Mouse (Mus musculus) bone marrow macrophage, adult 2 months (primary cell): Measurements from ENCODE around the gene Abl2. TPM values are rescaled to one million over a fixed set of nuclear protein-coding genes. Genes with fewer than 3 reads are reported as not detected.

Experiments used
- H3K27ac ChIP-seq: 2 replicates; pipeline ENCODE4 v1.5.1; 2012; ENCODE audit warnings: low read depth, low read length; ENCODE audit not compliant: insufficient read depth
- H3K4me1 ChIP-seq: 2 replicates; pipeline ENCODE4 v1.6.1; 2012; ENCODE audit warnings: low read length; ENCODE audit not compliant: control insufficient read depth, insufficient read depth
- H3K4me3 ChIP-seq: 2 replicates; pipeline ENCODE4 v1.5.1; 2012; ENCODE audit warnings: mild to moderate bottlenecking, low read length, moderate library complexity; ENCODE audit not compliant: insufficient read depth
- CTCF ChIP-seq: IDR thresholded peaks from 2 replicates; pipeline ENCODE4 v1.5.1; 2012; ENCODE audit warnings: low read depth, mild to moderate bottlenecking, low read length, moderate library complexity
- POLR2A ChIP-seq: IDR thresholded peaks from 2 replicates; pipeline ENCODE4 v1.6.1; 2012; ENCODE audit warnings: mild to moderate bottlenecking, low read depth, low read length, borderline replicate concordance
- polyA plus RNA-seq: library from polyadenylated mRNA; stranded (reverse); fragments of >200 nt; gene quantifications from 2 replicates; pipeline ENCODE4 v1.2.4, GENCODE M21; 2012; ENCODE audit not compliant: missing spikeins, insufficient read depth, insufficient read length

Abl2 gene
- polyA plus RNA-seq, 1 experiment: 16.3 TPM

DNA sequence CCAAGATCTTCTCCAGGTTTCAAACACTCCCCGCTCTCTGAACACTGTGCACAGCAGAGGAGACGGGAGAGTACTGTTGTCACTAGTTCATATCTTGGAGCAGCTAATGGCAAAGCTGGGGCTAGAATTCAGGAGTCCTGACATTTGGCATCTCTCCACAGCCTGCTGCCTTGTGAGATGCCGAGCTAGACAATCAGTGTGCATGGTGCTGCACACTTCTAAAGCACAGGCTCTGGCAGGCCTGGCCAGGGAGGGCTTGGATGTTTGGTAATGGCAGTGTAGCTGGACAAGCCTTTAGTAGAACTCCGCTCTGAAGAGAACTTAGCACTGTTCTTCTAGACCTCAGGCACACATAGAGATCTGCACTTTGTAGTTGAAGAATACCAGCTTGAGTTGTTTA, 87.4 kb downstream of the Abl2 start:
- H3K4me1 ChIP-seq: no peaks in the 10 kb centered on the region
- no peak overlapping the region for H3K4me3 ChIP-seq
- no peak overlapping the region for H3K27ac ChIP-seq
- TF ChIP-seq CTCF (no peak), POLR2A (no peak)

DNA sequence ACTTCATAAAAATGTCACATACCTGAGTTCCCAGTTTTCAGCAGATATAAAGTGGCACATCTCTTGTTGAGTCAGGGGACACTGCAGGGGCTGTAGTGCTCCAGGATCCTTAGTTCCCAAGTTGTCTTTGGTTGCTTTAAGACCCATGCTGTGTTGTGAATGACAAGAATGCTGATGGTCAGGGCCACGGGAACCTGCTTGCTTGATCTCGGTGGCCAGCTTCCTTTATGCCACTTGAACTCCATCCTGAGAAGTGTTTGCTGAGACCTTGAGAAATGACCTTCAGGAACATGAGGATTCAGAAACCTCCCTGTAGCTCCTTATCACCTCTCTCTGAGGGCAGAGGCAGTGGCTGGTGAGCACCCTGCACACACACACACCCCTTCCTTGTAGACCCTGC, 90.1 kb downstream of the Abl2 start:
- TF ChIP-seq POLR2A: no peak
- TF ChIP-seq CTCF: no peak
- Histone ChIP-seq H3K4me1 (no peaks in the 10 kb centered on the region), H3K4me3 (no peak overlapping the region), H3K27ac (no peak overlapping the region)

DNA sequence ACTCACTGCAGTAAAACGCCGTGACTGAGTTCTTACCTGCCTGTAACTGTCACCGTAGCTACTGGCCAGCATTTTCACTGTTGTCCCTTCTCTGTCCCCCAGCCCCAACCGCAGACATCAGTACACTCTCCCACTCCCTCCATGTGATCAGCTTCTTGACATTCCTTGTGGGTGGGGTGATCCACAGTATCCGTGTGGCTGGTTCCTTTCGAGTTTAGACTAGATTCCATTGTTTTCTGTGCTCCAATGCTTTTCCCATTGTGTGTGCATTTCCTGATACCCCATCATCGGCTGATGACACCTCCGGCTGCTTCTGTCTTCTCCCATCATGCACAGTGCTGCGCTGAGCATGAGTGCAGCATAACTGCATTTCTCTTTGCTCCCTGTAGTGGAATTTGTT, 92.0 kb downstream of the Abl2 start:
- TF ChIP-seq POLR2A: no peak
- no peak for TF ChIP-seq CTCF
- no peak overlapping the region for H3K4me3 ChIP-seq
- H3K4me1 ChIP-seq: no peaks in the 10 kb centered on the region
- no peak overlapping the region for H3K27ac ChIP-seq

DNA sequence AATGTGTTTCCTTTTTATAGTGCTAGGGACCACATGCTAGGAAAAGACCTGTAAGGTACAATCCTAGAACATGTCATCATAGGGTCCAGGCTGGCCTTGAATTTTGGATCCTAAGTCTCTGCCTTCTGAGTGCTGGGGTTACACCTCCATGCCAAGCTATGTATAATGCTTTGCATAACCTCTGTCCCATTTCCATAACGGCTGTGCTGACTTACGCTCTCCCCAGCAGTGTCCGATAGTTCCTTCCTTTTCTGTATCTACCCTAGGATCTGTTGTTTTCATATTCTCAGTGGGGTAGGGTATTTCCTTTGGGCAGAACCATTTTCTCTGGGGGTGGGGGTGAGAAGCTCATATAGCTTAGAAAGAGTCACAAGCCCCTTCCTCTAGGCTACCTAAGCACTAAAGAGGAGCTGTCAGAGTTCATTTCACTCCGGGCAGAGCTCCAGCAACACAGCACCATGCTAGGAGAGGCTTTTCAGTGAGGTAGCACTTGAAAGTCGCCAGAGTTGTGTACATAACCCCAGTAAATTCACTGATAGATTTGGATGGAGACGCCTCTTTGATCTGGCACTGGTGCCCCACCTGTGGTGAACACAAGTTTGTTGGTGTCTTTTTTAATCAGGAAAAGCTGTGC, 93.7 kb downstream of the Abl2 start:
- TF ChIP-seq POLR2A (no peak), CTCF (no peak)
- H3K27ac ChIP-seq: no peak overlapping the region
- H3K4me3 ChIP-seq: no peak overlapping the region
- H3K4me1 ChIP-seq: no peaks in the 10 kb centered on the region

DNA sequence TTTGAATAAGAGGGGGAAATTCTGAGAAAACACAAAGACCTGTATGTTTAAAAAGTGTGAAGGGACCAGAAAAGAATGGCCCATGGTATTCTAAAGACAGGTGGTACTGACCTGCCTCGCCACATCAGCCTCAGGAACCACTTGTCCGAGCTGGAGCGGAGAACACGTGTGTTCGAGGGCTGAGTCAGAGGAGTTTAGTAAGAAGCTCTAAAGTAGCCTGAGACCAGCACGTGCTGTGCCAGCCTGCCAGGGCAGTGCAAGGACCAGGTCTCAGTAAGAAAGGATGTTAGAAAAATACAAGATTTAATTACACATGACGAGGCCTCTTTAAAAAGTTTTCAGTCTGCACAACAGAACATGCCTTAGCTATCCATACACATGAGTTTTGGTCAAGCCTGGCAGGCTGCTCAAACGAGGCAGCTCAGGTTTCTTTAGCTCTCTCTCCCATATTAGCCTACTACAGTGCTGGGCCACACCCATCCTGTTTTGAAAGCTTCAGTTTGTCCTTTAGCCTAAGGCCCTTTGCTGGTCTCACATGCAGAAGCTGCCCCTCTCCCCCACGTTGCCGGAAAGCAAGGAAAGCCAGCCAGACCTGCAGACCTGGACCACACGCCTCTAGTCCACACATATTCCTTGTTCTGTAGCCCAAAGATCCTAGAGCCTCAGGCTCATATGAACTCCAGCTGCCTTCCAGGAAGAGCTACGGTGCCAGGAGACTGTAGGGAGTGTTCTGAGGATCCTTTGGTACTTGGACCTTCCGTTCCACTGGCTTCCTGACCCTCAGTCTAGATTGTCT, 96.3 kb downstream of the Abl2 start:
- Histone ChIP-seq H3K27ac (no peak overlapping the region), H3K4me1 (peaks cover 2% of the 10 kb centered on the region), H3K4me3 (no peak overlapping the region)
- no peak for TF ChIP-seq CTCF
- TF ChIP-seq POLR2A: no peak

DNA sequence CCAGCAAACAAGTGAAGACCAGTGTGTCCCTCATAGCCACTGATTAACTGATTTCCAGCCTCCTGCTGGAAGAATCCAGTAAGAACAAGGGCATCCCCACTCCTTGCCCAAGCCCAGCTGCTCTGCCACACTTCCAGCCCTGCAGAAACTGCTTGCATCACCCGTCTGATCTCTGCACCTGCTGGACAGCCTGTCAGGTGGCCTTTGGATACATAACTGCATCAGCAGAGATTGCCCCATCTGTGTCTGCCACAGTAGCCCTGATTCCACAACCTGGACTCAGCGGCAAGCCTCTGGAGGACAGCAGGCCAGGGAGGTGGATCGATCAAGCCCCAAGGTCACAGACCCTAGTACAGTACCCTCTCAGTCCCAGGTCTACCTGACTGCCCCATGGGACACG, 98.9 kb downstream of the Abl2 start:
- Histone ChIP-seq H3K4me3 (no peak overlapping the region), H3K4me1 (peaks cover 16% of the 10 kb centered on the region), H3K27ac (no peak overlapping the region)
- TF ChIP-seq CTCF (no peak), POLR2A (no peak)

DNA sequence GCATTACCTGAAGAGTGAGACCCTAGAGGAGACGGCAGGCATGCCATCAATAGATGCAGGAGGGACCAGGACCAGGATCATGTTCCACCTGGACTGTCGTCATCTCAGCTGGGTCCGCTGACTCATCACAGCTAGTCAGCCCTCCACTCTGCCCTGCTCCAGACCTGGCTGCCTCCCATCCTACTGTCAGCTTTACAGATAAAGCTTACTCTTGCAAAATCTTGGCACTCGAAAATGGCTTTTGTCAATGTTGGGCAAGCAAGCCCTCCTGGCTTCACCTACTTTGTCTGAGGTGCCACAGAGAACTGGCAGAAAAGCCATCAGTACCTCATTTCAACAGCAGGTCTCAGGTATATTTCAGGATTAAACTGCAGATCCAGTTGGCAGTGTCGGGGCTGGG, 100.1 kb downstream of the Abl2 start:
- TF ChIP-seq POLR2A: no peak
- no peak for TF ChIP-seq CTCF
- H3K4me3 ChIP-seq: no peak overlapping the region
- peaks cover 16% of the 10 kb centered on the region for H3K4me1 ChIP-seq
- no peak overlapping the region for H3K27ac ChIP-seq

DNA sequence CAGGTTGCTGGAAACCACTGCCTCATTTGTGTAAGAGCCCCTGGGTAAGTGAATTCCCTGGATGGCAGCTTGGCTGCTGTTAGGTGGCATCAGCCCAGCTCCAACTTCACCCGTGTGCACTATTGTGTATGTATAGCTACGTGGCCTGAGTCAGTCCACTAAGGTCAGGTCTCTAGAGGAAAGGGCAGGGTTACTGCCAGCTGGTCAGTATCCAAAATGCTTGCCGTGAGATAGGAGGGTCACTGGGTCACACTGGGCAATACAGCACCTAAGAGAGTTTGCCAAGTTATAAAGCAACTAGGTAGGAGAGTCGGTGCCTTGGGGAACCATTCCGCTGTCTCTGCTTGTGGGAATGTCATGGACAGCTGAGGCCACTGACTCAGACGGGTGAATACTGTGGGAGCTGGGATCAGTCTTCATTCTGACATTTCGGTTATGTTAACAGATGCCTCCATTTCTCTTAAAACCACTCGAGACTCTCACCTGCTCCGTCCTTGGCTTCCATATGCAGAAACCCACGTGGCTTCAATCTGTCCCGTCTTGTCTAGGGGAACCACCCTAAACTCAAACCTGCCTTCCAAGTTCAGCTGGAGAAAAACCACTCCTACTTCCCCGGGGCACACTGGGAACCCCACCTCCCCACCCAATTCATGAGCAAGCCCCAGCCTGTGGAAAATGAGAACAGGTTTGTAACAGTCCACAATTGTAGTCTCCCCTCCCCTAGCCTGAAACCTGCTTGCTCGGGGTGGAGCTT, 101.5 kb downstream of the Abl2 start:
- TF ChIP-seq CTCF: no peak
- TF ChIP-seq POLR2A: no peak
- Histone ChIP-seq H3K4me1 (peaks cover 16% of the 10 kb centered on the region), H3K27ac (peak overlapping the region; percentile 2; the same call in 1 of the 2 replicates)

DNA sequence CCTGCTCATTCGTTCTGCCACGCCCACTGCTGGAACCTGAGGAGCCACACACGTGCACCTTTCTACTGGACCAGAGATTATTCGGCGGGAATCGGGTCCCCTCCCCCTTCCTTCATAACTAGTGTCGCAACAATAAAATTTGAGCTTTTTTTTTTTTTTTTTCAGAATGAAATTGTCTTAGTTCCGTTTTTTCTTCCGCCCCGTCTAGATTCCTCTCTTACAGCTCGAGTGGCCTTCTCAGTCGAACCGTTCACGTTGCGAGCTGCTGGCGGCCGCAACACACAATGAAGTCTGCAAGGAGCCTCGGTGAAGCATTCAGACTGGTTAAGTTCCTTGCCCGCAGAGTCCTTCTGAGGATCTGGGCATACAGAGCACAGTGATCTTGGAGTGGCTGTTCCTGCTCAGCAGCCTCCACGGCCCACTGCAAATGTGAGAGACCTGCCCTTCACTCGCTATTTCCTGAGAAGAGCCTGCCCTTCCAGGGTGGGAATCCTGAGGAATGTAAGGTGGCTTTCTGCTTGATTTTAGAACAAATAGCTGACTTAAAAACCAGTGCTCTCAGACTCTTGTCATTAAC, 102.2 kb downstream of the Abl2 start:
- H3K27ac ChIP-seq: peak overlapping the region; percentile 73
- H3K4me3 ChIP-seq: peak overlapping the region; percentile 39
- peaks cover 16% of the 10 kb centered on the region for H3K4me1 ChIP-seq

More for the DNA sequence above, 101.5 kb downstream of the Abl2 start:
- H3K4me3 ChIP-seq: peak overlapping the region; percentile 14; the same call in 1 of the 2 replicates

DNA sequence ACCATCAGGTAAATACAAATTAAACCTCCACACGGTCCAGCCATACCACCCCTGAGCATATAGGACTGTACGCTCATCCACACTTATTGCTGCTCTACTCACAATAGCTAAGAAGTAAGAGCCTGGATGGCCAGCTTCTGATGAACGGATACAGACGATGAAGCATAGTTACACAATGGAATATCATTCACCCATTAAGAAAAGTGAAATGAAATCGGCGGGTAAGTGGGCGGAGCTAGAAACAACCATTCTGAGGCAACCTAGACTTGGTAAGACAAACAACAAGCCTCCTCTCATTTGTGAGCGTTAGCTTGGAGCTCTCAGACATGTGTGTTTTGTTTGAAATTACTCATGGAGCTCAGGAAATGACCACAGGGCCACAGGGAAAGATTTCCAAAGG, 107.2 kb downstream of the Abl2 start:
- no peak overlapping the region for H3K4me3 ChIP-seq
- peaks cover 31% of the 10 kb centered on the region for H3K4me1 ChIP-seq
- TF ChIP-seq CTCF (no peak), POLR2A (no peak)
- no peak overlapping the region for H3K27ac ChIP-seq
